Mouse (Mus musculus): Measurements from ENCODE around the gene Unc93a. TPM values are rescaled to one million over a fixed set of nuclear protein-coding genes. Genes with fewer than 3 reads are reported as not detected.
"Not testable (repeated sequence)": the region's sequence is repeated elsewhere in the genome, so short reads cannot be mapped to it uniquely, and the experiment has no call there.

Unc93a gene
- total RNA-seq, 4 experiments from 2014 or later, result not detected

- DNase-seq (ENCODE audit: low spot score in 2 of 2), result not testable (repeated sequence)
Measured at GRCm38 (mm10) chr17:13069227-13069626, 62.4 kb downstream of the Unc93a start.

GRCm38 (mm10) chr17:13067864-13068385 lies 63.7 kb downstream of the Unc93a start:
- not testable (repeated sequence) for DNase-seq (ENCODE audit: low spot score in 2 of 2)

DNA sequence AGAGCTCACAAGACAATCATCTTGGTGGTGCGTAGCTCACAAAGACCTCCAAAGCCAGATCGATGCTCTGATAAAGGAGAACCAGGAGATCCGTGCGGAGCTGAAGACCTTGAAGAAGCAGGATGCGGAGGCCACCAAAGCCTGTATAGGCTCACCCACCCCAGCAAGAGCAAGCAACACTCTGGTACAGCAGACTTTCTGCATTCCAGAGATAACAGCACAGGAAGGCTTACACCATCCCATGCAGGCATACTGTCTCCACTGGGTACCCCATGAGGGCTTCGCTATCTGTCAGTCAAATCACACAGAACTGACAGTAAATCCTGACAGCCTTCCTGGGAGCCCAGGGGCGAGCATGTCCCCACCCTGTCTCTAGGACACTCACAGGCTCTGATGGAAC lies 68.7 kb downstream of the Unc93a start:
- not testable (repeated sequence) for DNase-seq (ENCODE audit: low spot score in 2 of 2)

DNA sequence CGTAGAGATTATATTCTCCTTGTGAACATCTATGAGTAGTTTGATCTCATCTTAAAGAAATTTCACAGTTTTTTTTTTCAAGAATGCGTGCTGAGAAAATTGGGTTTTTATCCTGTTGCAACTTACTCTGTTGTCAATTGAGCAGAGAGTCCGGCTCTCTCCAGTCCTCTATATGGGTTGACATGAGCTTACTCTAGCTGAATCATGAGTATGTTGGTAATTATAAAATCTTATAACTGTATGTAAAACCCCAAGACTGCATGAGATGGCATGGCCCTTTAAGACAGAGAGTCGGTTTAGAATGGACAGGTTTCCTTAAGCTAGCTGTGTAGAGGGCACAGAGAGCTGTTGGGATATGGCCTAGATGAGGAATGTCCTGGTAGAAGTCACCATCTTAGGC lies 70.8 kb downstream of the Unc93a start, which contains the start of gene Tcp10b:
Gene Tcp10b (plus strand): TSS at position 301 of the 400 bp plus-strand sequence.
- DNase-seq (ENCODE audit: low spot score in 2 of 2), result not testable (repeated sequence)

Other genes starting within 250 kb of the Unc93a start
- gene Pnldc1, start 221.6 kb downstream of the Unc93a start, total RNA-seq (2022), result under 1 TPM in 1 of 4 experiments, not detected in 3; 0.92 TPM
- 100 to 1,000 TPM; 172 to 195 (median 176) TPM for gene Tcp1, start 216.1 kb downstream of the Unc93a start, total RNA-seq (2022)
- gene Mrpl18, start 215.5 kb downstream of the Unc93a start, total RNA-seq (2022), result 100 to 1,000 TPM; 109 to 116 (median 111) TPM
- not detected for gene Acat3, start 191.2 kb downstream of the Unc93a start, total RNA-seq (2022)
- gene Acat2, start 171.1 kb downstream of the Unc93a start, total RNA-seq (2022), result 1 to 10 TPM; 3.9 to 4.8 (median 4.3) TPM
- 10 to 100 TPM; 22.5 to 28.0 (median 26.2) TPM for gene Wtap, start 137.6 kb downstream of the Unc93a start, total RNA-seq (2022)
- gene Sod2, start 125.0 kb downstream of the Unc93a start, total RNA-seq (2022), result 100 to 1,000 TPM; 386 to 415 (median 402) TPM
- not detected for gene Gpr31b, start 79.5 kb downstream of the Unc93a start, total RNA-seq (2022)
- under 1 TPM in 3 of 4 experiments, not detected in 1; 0.16 to 0.43 (median 0.27) TPM for gene Tcp10b, start 70.7 kb downstream of the Unc93a start, total RNA-seq (2022)
- gene Smok2a, start 89.4 kb upstream of the Unc93a start, total RNA-seq (2022), result not detected
- not detected for gene Smok2b, start 98.4 kb upstream of the Unc93a start, total RNA-seq (2022)
- gene Tcp10c, start 222.8 kb upstream of the Unc93a start, total RNA-seq (2022), result not detected

Measured in gastrocnemius, adult 8-10 months (tissue).